Comparison of ENCODE assay signal across 27 mouse cellular contexts in genomic region chr10:10950557-10950956, GRCm38 (mm10).
DNase-seq lines count a peak whose midpoint lies in the region; ATAC-seq and TF ChIP-seq lines count a peak whose summit lies in the region.
"Had no signal": no experiment of that assay in that cellular context is flagged by ENCODE, and none has a peak within 500 bp of the region (broad histone marks: within the 10 kb centered on the region; RNA-seq: fewer than 3 reads in every experiment).

No protein-coding gene starts in this region.

- 0 out of 2 replicates have a peak, but pooled peaks have one; percentile 35 for ATAC-seq in hindbrain, postnatal 0 days
- no peak for ATAC-seq in hindbrain, embryonic 13.5 days (ENCODE audit: low FRiP score)
- no peak for ATAC-seq in midbrain, postnatal 0 days (ENCODE audit: low FRiP score)
- ATAC-seq in midbrain, embryonic 14.5 days (ENCODE audit: low FRiP score, low TSS enrichment) = no peak
- no peak for ATAC-seq in forebrain, embryonic 13.5 days
- ATAC-seq: CD4-positive, CD25-positive, alpha-beta regulatory T cell, adult 4 months; forebrain, embryonic 15.5 days; inflammation-experienced regulatory T-cells, adult 6 months; intestine, embryonic 16.5 days; Patski had no signal

- H3K4me2 ChIP-seq in hindbrain, postnatal 0 days (ENCODE audit: low read depth, low read length) = no peak overlapping the region
- H3K4me2 ChIP-seq in hindbrain, embryonic 13.5 days = no peak overlapping the region
- H3K4me2 ChIP-seq in midbrain, postnatal 0 days (ENCODE audit: low read depth, low read length, poor library complexity, severe bottlenecking) = no peak overlapping the region
- H3K4me2 ChIP-seq in midbrain, embryonic 14.5 days (ENCODE audit: low read length) = no peak overlapping the region
- H3K4me2 ChIP-seq in forebrain, embryonic 13.5 days = no peak overlapping the region
- H3K4me2 ChIP-seq: embryonic facial prominence, embryonic 12.5 days; embryonic facial prominence, embryonic 15.5 days; forebrain, embryonic 15.5 days; heart, embryonic 12.5 days; heart, embryonic 15.5 days; hindbrain, embryonic 15.5 days had no signal

- no peak for TF ChIP-seq CTCF in hindbrain, postnatal 0 days (IDR thresholded peaks at IDR 0.05; ENCODE audit: low read depth)
- TF ChIP-seq CTCF in midbrain, postnatal 0 days (IDR thresholded peaks at IDR 0.05) = no peak

- no peaks in the 10 kb centered on the region for H3K9me3 ChIP-seq in hindbrain, postnatal 0 days (ENCODE audit: low read length)
- no peaks in the 10 kb centered on the region for H3K9me3 ChIP-seq in hindbrain, embryonic 13.5 days
- no peaks in the 10 kb centered on the region for H3K9me3 ChIP-seq in midbrain, postnatal 0 days (ENCODE audit: low read length)
- no peaks in the 10 kb centered on the region for H3K9me3 ChIP-seq in midbrain, embryonic 14.5 days (ENCODE audit: control insufficient read depth, low read length)
- H3K9me3 ChIP-seq in forebrain, embryonic 13.5 days (replicated peaks) = no peaks in the 10 kb centered on the region
- H3K9me3 ChIP-seq: embryonic facial prominence, embryonic 12.5 days; embryonic facial prominence, embryonic 15.5 days; forebrain, embryonic 15.5 days; heart, embryonic 12.5 days; heart, embryonic 15.5 days; hindbrain, embryonic 10.5 days; hindbrain, embryonic 15.5 days had no signal

- no peaks in the 10 kb centered on the region for H3K4me1 ChIP-seq in hindbrain, postnatal 0 days (ENCODE audit: insufficient read depth, low read length)
- no peaks in the 10 kb centered on the region for H3K4me1 ChIP-seq in hindbrain, embryonic 13.5 days (replicated peaks)
- H3K4me1 ChIP-seq in midbrain, postnatal 0 days (ENCODE audit: insufficient read depth, low read length) = no peaks in the 10 kb centered on the region
- H3K4me1 ChIP-seq in midbrain, embryonic 14.5 days (ENCODE audit: control insufficient read depth, insufficient read depth, low read length) = no peaks in the 10 kb centered on the region
- H3K4me1 ChIP-seq in forebrain, embryonic 13.5 days = no peaks in the 10 kb centered on the region
- H3K4me1 ChIP-seq: embryonic facial prominence, embryonic 12.5 days; embryonic facial prominence, embryonic 15.5 days; forebrain, embryonic 15.5 days; heart, embryonic 12.5 days; heart, embryonic 15.5 days; hindbrain, embryonic 10.5 days; hindbrain, embryonic 15.5 days had no signal

- WGBS in hindbrain, postnatal 0 days = 66% methylated on average over 3 of the region's 3 CpGs
- 85% methylated on average over 3 of the region's 3 CpGs for WGBS in hindbrain, embryonic 13.5 days
- 78% methylated on average over 3 of the region's 3 CpGs for WGBS in midbrain, postnatal 0 days
- WGBS in midbrain, embryonic 14.5 days = 79% methylated on average over 3 of the region's 3 CpGs
- WGBS in forebrain, embryonic 13.5 days = 76% methylated on average over 3 of the region's 3 CpGs

- H3K27me3 ChIP-seq in hindbrain, postnatal 0 days (ENCODE audit: insufficient read depth, low read length) = no peaks in the 10 kb centered on the region
- no peaks in the 10 kb centered on the region for H3K27me3 ChIP-seq in hindbrain, embryonic 13.5 days
- no peaks in the 10 kb centered on the region for H3K27me3 ChIP-seq in midbrain, postnatal 0 days (ENCODE audit: insufficient read depth, low read length)
- no peaks in the 10 kb centered on the region for H3K27me3 ChIP-seq in midbrain, embryonic 14.5 days (ENCODE audit: control insufficient read depth, insufficient read depth, low read length)
- H3K27me3 ChIP-seq in forebrain, embryonic 13.5 days = no peaks in the 10 kb centered on the region
- H3K27me3 ChIP-seq: embryonic facial prominence, embryonic 12.5 days; embryonic facial prominence, embryonic 15.5 days; forebrain, embryonic 15.5 days; heart, embryonic 12.5 days; heart, embryonic 15.5 days; hindbrain, embryonic 15.5 days; Patski had no signal

- H3K9ac ChIP-seq in hindbrain, postnatal 0 days (replicated peaks; ENCODE audit: low read length) = no peak overlapping the region
- H3K9ac ChIP-seq in hindbrain, embryonic 13.5 days = no peak overlapping the region
- H3K9ac ChIP-seq in midbrain, postnatal 0 days (replicated peaks; ENCODE audit: low read length, poor library complexity, severe bottlenecking) = no peak overlapping the region
- no peak overlapping the region for H3K9ac ChIP-seq in midbrain, embryonic 14.5 days (replicated peaks; ENCODE audit: low read length)
- H3K9ac ChIP-seq in forebrain, embryonic 13.5 days = no peak overlapping the region
- H3K9ac ChIP-seq: embryonic facial prominence, embryonic 12.5 days; embryonic facial prominence, embryonic 15.5 days; forebrain, embryonic 15.5 days; heart, embryonic 12.5 days; heart, embryonic 15.5 days; hindbrain, embryonic 15.5 days had no signal

- no peak overlapping the region for H3K27ac ChIP-seq in hindbrain, postnatal 0 days
- no peak overlapping the region for H3K27ac ChIP-seq in hindbrain, embryonic 13.5 days
- H3K27ac ChIP-seq in midbrain, postnatal 0 days (ENCODE audit: low read depth, low read length) = no peak overlapping the region
- no peak overlapping the region for H3K27ac ChIP-seq in midbrain, embryonic 14.5 days (replicated peaks; ENCODE audit: low read depth, low read length)
- H3K27ac ChIP-seq in forebrain, embryonic 13.5 days = no peak overlapping the region
- H3K27ac ChIP-seq: embryonic facial prominence, embryonic 12.5 days; embryonic facial prominence, embryonic 15.5 days; forebrain, embryonic 15.5 days; heart, embryonic 15.5 days; hindbrain, embryonic 10.5 days; hindbrain, embryonic 15.5 days had no signal

- DNase-seq in cerebellum, postnatal 10 days = peak; percentile 39 to 47
- DNase-seq in cerebellum, postnatal 4 days (ENCODE audit: low spot score in 2 of 2) = no peak
- no peak for DNase-seq in hindbrain, postnatal 0 days (ENCODE audit: low spot score)
- DNase-seq in midbrain, postnatal 0 days (ENCODE audit: low spot score) = peak; percentile 17
- no peak for DNase-seq in midbrain, embryonic 14.5 days
- peak; percentile 59 for DNase-seq in brain, adult 2 months (ENCODE audit: low read depth, low spot score)
- DNase-seq: adrenal gland, postnatal 10 days; adrenal gland, postnatal 36 days; gastrocnemius, postnatal 25 days; heart, adult 18-20 months; heart, postnatal 10 days; heart, postnatal 36 days; kidney, adult 18-20 months; kidney, adult 9 months had no signal

- no peaks in the 10 kb centered on the region for H3K36me3 ChIP-seq in hindbrain, postnatal 0 days (ENCODE audit: insufficient read depth, low read length)
- no peaks in the 10 kb centered on the region for H3K36me3 ChIP-seq in hindbrain, embryonic 13.5 days
- H3K36me3 ChIP-seq in midbrain, postnatal 0 days (ENCODE audit: insufficient read depth, low read length) = no peaks in the 10 kb centered on the region
- H3K36me3 ChIP-seq in midbrain, embryonic 14.5 days (ENCODE audit: control insufficient read depth, insufficient read depth, low read length) = no peaks in the 10 kb centered on the region
- H3K36me3 ChIP-seq in forebrain, embryonic 13.5 days (ENCODE audit: poor library complexity, severe bottlenecking) = no peaks in the 10 kb centered on the region
- H3K36me3 ChIP-seq: embryonic facial prominence, embryonic 12.5 days; embryonic facial prominence, embryonic 15.5 days; forebrain, embryonic 15.5 days; heart, embryonic 12.5 days; heart, embryonic 15.5 days; hindbrain, embryonic 10.5 days; hindbrain, embryonic 15.5 days had no signal

- no peak overlapping the region for H3K4me3 ChIP-seq in hindbrain, postnatal 0 days (ENCODE audit: low read length)
- H3K4me3 ChIP-seq in hindbrain, embryonic 13.5 days = no peak overlapping the region
- no peak overlapping the region for H3K4me3 ChIP-seq in midbrain, postnatal 0 days (ENCODE audit: low read depth, low read length)
- H3K4me3 ChIP-seq in midbrain, embryonic 14.5 days (replicated peaks; ENCODE audit: low read depth, low read length) = no peak overlapping the region
- H3K4me3 ChIP-seq in forebrain, embryonic 13.5 days = no peak overlapping the region
- H3K4me3 ChIP-seq: embryonic facial prominence, embryonic 12.5 days; embryonic facial prominence, embryonic 15.5 days; forebrain, embryonic 15.5 days; heart, embryonic 12.5 days; heart, embryonic 15.5 days; hindbrain, embryonic 10.5 days; hindbrain, embryonic 15.5 days had no signal

Comparison
In these comparisons a context has a peak if more than half of its experiments do, and no peak if none do; other contexts are left out.
1. DNase-seq: peak in cerebellum, postnatal 10 days (2 of 2), midbrain, postnatal 0 days (single experiment) and brain, adult 2 months (single experiment); none in cerebellum, postnatal 4 days (0 of 2), hindbrain, postnatal 0 days (single experiment) and midbrain, embryonic 14.5 days (single experiment).